Mouse (Mus musculus) E14TG2a.4 (cell line): Measurements from ENCODE around the gene Capn5.

ENCODE experiments used
- CTCF ChIP-seq: conservative IDR thresholded peaks from 2 replicates; pipeline ENCODE4 v1.5.1; 2014; ENCODE audit warnings: low read length
- NANOG ChIP-seq: IDR thresholded peaks from 2 replicates; pipeline ENCODE4 v1.6.1; 2014; ENCODE audit warnings: borderline replicate concordance, low read length, mixed read lengths
- POU5F1 ChIP-seq: IDR thresholded peaks from 2 replicates; pipeline ENCODE4 v1.6.1; 2014; ENCODE audit warnings: low read length, borderline replicate concordance

DNA sequence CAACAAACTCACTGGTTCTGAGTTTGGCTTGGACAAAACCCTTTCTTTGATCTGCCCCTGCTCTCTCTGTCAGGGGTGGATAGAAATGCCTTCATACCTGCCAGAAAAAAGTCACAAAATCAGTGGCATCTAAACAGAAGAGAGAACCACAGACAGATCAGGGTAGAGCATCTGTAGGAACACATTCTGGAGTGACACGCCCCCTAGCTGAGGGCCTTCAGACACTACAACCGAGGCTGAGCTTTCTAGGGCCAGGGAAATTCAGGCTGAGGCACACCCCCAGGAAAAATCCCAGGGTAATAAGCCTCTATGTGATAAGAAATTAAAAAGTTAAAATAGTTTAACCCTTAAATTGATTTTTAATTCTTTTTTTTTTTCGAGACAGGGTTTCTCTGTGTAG lies 24.7 kb downstream of the Capn5 start:
- peak; percentile 37 for TF ChIP-seq CTCF
- TF ChIP-seq POU5F1 = no peak
- no peak for TF ChIP-seq NANOG
